ENCODE assay signal across 9 mouse cellular contexts in the genomic region with DNA sequence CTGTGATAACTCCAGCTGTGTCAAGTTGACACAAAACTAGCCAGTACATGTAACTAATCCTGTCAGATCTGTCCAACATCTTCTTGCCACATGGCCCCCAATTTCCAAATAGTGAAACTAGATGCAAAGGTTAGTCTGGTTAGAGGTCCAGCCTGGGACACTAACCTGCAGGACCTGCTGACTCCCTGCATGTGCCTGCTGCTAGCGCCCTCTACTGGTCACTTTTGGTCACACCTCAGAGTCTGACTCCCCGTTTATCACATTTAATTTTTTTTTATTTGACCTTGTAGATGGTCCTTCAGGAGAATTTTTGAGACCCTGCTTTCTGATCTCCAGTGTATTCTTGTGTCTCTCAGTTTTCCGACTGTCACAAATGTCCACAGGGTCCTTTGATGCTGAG. TPM values are rescaled to one million over a fixed set of nuclear protein-coding genes. Genes with fewer than 3 reads are reported as not detected.
DNase-seq lines count a peak whose midpoint lies in the region; ATAC-seq lines count a peak whose summit lies in the region.
"Had no signal": no experiment of that assay in that cellular context is flagged by ENCODE, and none has a peak within 500 bp of the region (broad histone marks: within the 10 kb centered on the region; RNA-seq: fewer than 3 reads in every experiment).

No protein-coding gene starts in this region.

- no peaks in the 10 kb centered on the region for H3K36me3 ChIP-seq in hindbrain, embryonic 10.5 days
- H3K36me3 ChIP-seq in hindbrain, embryonic 16.5 days (ENCODE audit: control insufficient read depth, insufficient read depth, low read length) = no peaks in the 10 kb centered on the region

- no peaks in the 10 kb centered on the region for H3K4me1 ChIP-seq in hindbrain, embryonic 10.5 days (replicated peaks)
- H3K4me1 ChIP-seq in hindbrain, embryonic 16.5 days (ENCODE audit: control insufficient read depth, insufficient read depth, low read depth, low read length) = no peaks in the 10 kb centered on the region

- WGBS in hindbrain, embryonic 10.5 days = 20% methylated on average over 3 of the region's 3 CpGs
- WGBS in hindbrain, embryonic 16.5 days = 22% methylated on average over 3 of the region's 3 CpGs

- H3K4me2 ChIP-seq in hindbrain, embryonic 16.5 days (ENCODE audit: low read length) = no peak overlapping the region

- H3K27me3 ChIP-seq in hindbrain, embryonic 10.5 days (ENCODE audit: insufficient read depth, poor library complexity, severe bottlenecking) = no peaks in the 10 kb centered on the region
- H3K27me3 ChIP-seq in hindbrain, embryonic 16.5 days (replicated peaks; ENCODE audit: control insufficient read depth, insufficient read depth, low read length) = no peaks in the 10 kb centered on the region

- DNase-seq in hindbrain, embryonic 10.5 days (ENCODE audit: low spot score) = peak; percentile 37
- peak; percentile 75 for DNase-seq in A20 (ENCODE audit: low read depth, low spot score)
- peak; percentile 64 for DNase-seq in R1 (ENCODE audit: low read depth, low spot score)
- peak; percentile 38 to 74 for DNase-seq in kidney, adult 8-10 months
- peak; percentile 51 for DNase-seq in mesoderm, embryonic 11.5 days (ENCODE audit: low read depth, low spot score)
- peak; percentile 72 for DNase-seq in thymus, postnatal 25 days

- H3K9ac ChIP-seq in hindbrain, embryonic 16.5 days (ENCODE audit: low read depth, low read length) = no peak overlapping the region

- H3K27ac ChIP-seq in hindbrain, embryonic 10.5 days = no peak overlapping the region
- no peak overlapping the region for H3K27ac ChIP-seq in hindbrain, embryonic 16.5 days (ENCODE audit: low read depth, low read length)
- H3K27ac ChIP-seq: macrophage had no signal

- no peak for ATAC-seq in hindbrain, embryonic 16.5 days
- ATAC-seq in common myeloid progenitor, adult 5-6 weeks (replicated peaks; ENCODE audit: low read depth, poor library complexity, severe bottlenecking) = peak; percentile 82

- no peak overlapping the region for H3K4me3 ChIP-seq in hindbrain, embryonic 10.5 days
- H3K4me3 ChIP-seq in hindbrain, embryonic 16.5 days (ENCODE audit: low read length) = no peak overlapping the region

- H3K9me3 ChIP-seq in hindbrain, embryonic 10.5 days = no peaks in the 10 kb centered on the region
- no peaks in the 10 kb centered on the region for H3K9me3 ChIP-seq in hindbrain, embryonic 16.5 days (ENCODE audit: control insufficient read depth, low read length)

RNA-seq across cellular contexts. Expression of a gene that starts 15.7 kb away (rescaled TPM):
- 65.4 and 82.4 TPM in 2 replicates for polyA plus RNA-seq in hindbrain, embryonic 10.5 days (2016; fragmentation: Nextera tagmentation; extraction: Ambion mirVana)
- polyA plus RNA-seq in hindbrain, embryonic 16.5 days (2015; fragmentation: Nextera tagmentation; extraction: Ambion mirVana) = 58.2 and 82.3 TPM in 2 replicates
- 22.4 and 23.7 TPM in 2 replicates for total RNA-seq in common myeloid progenitor, adult 5-6 weeks (2017)

RNA-seq across cellular contexts. Expression of a gene that starts 31.0 kb away (rescaled TPM):
- polyA plus RNA-seq in hindbrain, embryonic 10.5 days (2016; fragmentation: Nextera tagmentation; extraction: Ambion mirVana) = not detected in 2 replicates
- polyA plus RNA-seq in hindbrain, embryonic 16.5 days (2015; fragmentation: Nextera tagmentation; extraction: Ambion mirVana) = not detected in 2 replicates
- total RNA-seq in common myeloid progenitor, adult 5-6 weeks (2017) = not detected in 2 replicates
- polyA plus RNA-seq: macrophage had no signal

RNA-seq across cellular contexts. Expression of a gene that starts 39.2 kb away (rescaled TPM):
- polyA plus RNA-seq in hindbrain, embryonic 10.5 days (2016; fragmentation: Nextera tagmentation; extraction: Ambion mirVana) = 166 and 170 TPM in 2 replicates
- 162 and 168 TPM in 2 replicates for polyA plus RNA-seq in hindbrain, embryonic 16.5 days (2015; fragmentation: Nextera tagmentation; extraction: Ambion mirVana)
- 73.8 and 96.9 TPM in 2 replicates for total RNA-seq in common myeloid progenitor, adult 5-6 weeks (2017)

RNA-seq across cellular contexts. Expression of a gene that starts 46.2 kb away (rescaled TPM):
- polyA plus RNA-seq in hindbrain, embryonic 10.5 days (2016; fragmentation: Nextera tagmentation; extraction: Ambion mirVana) = 35.5 TPM in 2 replicates
- 57.8 and 64.4 TPM in 2 replicates for polyA plus RNA-seq in hindbrain, embryonic 16.5 days (2015; fragmentation: Nextera tagmentation; extraction: Ambion mirVana)
- total RNA-seq in common myeloid progenitor, adult 5-6 weeks (2017) = 16.0 and 30.3 TPM in 2 replicates

RNA-seq across cellular contexts. Expression of a gene that starts 48.9 kb away (rescaled TPM):
- polyA plus RNA-seq in hindbrain, embryonic 10.5 days (2016; fragmentation: Nextera tagmentation; extraction: Ambion mirVana) = not detected in 2 replicates
- 0.64 TPM in 1 of 2 replicates, not detected in the other for polyA plus RNA-seq in hindbrain, embryonic 16.5 days (2015; fragmentation: Nextera tagmentation; extraction: Ambion mirVana)
- not detected in 2 replicates for total RNA-seq in common myeloid progenitor, adult 5-6 weeks (2017)
- polyA plus RNA-seq: macrophage had no signal
